Mouse (Mus musculus) brown adipose tissue, adult 24 weeks (tissue): ENCODE results near the gene Epb41l2. TPM values are rescaled to one million over a fixed set of nuclear protein-coding genes. Genes with fewer than 3 reads are reported as not detected.
A peak's percentile ranks its signal among the peaks of the same experiment; 100 is the strongest.

Experiments
- H3K27ac ChIP-seq: fragments of 200-500 bp; replicated peaks from 2 replicates; pipeline ENCODE4 v1.5.1; 2012; ENCODE audit warnings: low read depth, mild to moderate bottlenecking, low read length
- H3K4me1 ChIP-seq: fragments of 200-500 bp; 2 replicates; pipeline ENCODE4 v1.6.1; 2012; ENCODE audit warnings: low read length, mixed read lengths; ENCODE audit not compliant: control insufficient read depth, insufficient read depth, insufficient read length
- H3K4me3 ChIP-seq: fragments of 200-500 bp; 2 replicates; pipeline ENCODE4 v1.5.1; 2012; ENCODE audit warnings: low read depth, mild to moderate bottlenecking, low read length, moderate library complexity; ENCODE audit not compliant: insufficient read depth
- polyA plus RNA-seq: library from polyadenylated mRNA; stranded (reverse); fragments of >200 nt; gene quantifications from 2 replicates; pipeline ENCODE4 v1.2.4, GENCODE M21; 2012; ENCODE audit not compliant: missing spikeins, insufficient read depth, insufficient read length

Gene Epb41l2
- polyA plus RNA-seq, 1 experiment, result 148 TPM

GRCm38 (mm10) chr10:25503250-25503649 lies 143.7 kb downstream of the Epb41l2 start:
- Histone ChIP-seq H3K27ac (no peak overlapping the region), H3K4me1 (no peaks in the 10 kb centered on the region), H3K4me3 (no peak overlapping the region)

DNA sequence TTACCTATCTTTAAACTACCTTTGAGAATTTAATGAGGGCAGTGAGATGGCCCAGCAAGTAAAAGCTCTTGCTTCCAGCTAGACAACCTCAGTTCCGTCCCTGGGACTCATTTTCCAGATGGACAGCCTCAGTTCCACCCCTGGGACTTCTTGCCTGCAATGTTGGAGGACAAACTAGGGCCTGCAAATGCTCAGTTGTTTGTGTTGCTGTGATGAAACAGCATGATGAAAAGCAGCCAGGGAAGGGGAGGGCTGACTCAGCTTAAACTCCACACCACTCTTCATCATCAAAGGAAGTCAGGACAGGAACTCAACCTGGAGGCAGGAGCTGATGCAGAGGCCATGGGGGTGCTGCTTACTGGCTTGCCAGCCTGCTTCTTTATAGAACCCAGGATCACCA lies 154.2 kb downstream of the Epb41l2 start:
- H3K4me1 ChIP-seq, result no peaks in the 10 kb centered on the region
- no peak overlapping the region for H3K27ac ChIP-seq
- no peak overlapping the region for H3K4me3 ChIP-seq

- 0 out of 2 replicates have a peak overlapping the region, but pooled peaks have one; percentile 21 for H3K27ac ChIP-seq
- H3K4me3 ChIP-seq, result no peak overlapping the region
- H3K4me1 ChIP-seq, result 0 out of 2 replicates have a peak, but pooled peaks cover 3% of the 10 kb centered on the region
Observed at GRCm38 (mm10) chr10:25519954-25520353, 160.4 kb downstream of the Epb41l2 start.

DNA sequence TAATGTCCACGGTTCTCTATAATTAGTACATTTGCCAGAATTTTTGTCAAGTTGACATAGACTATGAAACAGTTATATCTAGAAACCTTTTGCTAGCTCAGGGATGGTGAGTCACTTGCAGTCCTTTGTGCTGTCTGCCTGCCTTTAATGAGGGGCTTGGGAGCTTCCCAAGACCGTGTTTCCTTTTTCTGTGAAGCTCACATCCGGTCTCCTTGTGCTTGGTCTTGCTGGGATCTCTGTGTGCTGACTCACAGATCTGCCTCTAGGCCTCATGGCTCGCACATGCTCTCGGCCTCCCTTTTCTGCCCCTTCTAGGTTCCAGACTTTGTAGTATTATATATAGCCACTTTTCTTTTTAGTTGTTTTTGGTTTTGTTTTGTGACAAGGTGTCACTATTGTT lies 160.8 kb downstream of the Epb41l2 start:
- Histone ChIP-seq H3K4me1 (0 out of 2 replicates have a peak, but pooled peaks cover 3% of the 10 kb centered on the region), H3K27ac (no peak overlapping the region), H3K4me3 (no peak overlapping the region)

- Histone ChIP-seq H3K4me3 (no peak overlapping the region), H3K27ac (no peak overlapping the region), H3K4me1 (peaks cover 6% of the 10 kb centered on the region; the same call in 1 of the 2 replicates)
Observed at GRCm38 (mm10) chr10:25523727-25524126, 164.1 kb downstream of the Epb41l2 start.

DNA sequence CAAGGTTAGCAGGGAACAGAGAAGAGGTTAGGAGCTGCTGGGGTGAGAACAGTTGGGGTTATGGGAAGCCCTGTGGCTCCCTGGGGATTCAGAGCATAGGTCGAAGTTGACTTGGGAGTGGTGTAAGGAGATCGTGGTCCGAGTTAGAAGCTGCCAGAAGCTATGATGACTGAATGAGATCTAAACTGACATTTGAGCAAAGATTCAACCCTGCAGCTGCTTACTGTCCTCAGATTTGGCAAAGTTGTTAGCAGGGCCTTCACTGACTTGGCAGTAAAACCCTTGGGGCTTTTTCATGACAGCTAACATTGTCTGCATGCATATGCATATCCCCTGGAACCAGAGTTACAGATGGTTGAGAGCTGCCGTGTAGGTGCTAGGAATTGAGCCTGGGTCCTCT lies 166.6 kb downstream of the Epb41l2 start:
- Histone ChIP-seq H3K4me1 (peaks cover 3% of the 10 kb centered on the region; the same call in 1 of the 2 replicates), H3K27ac (no peak overlapping the region), H3K4me3 (no peak overlapping the region)

- no peak overlapping the region for H3K4me3 ChIP-seq
- H3K27ac ChIP-seq, result 0 out of 2 replicates have a peak overlapping the region, but pooled peaks have one; percentile 27
- H3K4me1 ChIP-seq, result peaks cover 3% of the 10 kb centered on the region; the same call in 1 of the 2 replicates
Observed at GRCm38 (mm10) chr10:25526622-25527021, 167.0 kb downstream of the Epb41l2 start.

DNA sequence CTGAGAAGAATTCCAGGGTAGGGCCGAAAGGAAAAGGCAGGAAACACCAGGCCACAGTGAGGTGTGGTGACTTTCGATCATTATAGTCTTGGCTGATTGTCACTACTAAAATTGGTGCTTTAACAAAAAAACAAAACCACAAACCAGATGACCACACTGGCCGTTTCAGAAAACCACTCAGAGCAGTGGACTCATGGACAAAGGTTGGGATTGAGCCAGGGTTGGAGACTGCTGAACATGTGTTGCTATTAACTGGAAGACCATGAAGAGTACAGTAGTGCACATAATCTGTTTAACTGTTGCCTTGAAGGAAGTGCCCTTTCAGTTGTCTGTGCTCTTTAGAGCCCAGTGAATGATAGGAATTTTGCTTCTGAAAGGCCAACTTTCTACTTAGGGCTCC lies 167.5 kb downstream of the Epb41l2 start:
- Histone ChIP-seq H3K27ac (peak overlapping the region; percentile 27; the same call in 1 of the 2 replicates), H3K4me1 (peaks cover 3% of the 10 kb centered on the region; the same call in 1 of the 2 replicates), H3K4me3 (no peak overlapping the region)

DNA sequence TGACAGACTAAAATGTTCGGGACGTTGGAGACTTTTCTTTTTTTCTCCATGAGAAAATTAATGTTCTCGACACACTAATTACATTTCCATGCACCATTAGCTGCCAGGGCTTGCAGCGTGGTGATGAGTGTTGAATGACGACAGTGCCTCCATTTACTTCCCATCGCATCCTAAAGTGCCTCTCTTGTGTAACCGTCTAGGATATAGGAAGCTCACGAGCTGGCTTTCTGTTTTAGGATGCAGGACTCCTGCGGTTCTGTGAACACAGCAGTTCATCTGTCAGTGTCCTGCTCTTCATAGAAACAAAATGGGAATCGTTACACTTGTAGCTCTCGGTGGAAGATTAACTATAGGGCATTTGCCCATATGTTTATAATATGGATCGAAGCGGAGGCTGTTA lies 171.7 kb downstream of the Epb41l2 start:
- H3K4me3 ChIP-seq, result no peak overlapping the region
- peaks cover 3% of the 10 kb centered on the region; the same call in 1 of the 2 replicates for H3K4me1 ChIP-seq
- no peak overlapping the region for H3K27ac ChIP-seq

DNA sequence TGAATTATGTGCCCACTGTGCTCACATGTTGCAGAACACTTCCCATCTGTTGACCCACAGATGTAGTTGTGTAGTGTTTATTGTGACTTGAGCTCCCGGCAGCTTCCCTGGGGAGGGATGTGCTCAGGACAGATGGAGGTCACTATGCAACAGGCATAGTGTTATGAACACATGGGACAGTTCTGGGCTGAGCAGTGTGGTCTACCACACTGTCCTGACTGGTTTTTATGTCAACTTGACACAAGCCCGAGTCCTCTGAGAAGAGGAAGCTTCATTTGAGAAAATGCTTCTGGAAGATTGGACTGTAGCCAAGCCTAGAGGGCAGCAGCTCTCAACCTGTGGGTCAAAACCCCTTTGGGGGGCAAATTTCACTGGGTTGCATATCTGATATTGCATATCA lies 173.5 kb downstream of the Epb41l2 start:
- no peak overlapping the region for H3K27ac ChIP-seq
- no peaks in the 10 kb centered on the region for H3K4me1 ChIP-seq
- H3K4me3 ChIP-seq, result no peak overlapping the region

GRCm38 (mm10) chr10:25533513-25534246 lies 174.1 kb downstream of the Epb41l2 start:
- H3K27ac ChIP-seq, result no peak overlapping the region
- no peak overlapping the region for H3K4me3 ChIP-seq

GRCm38 (mm10) chr10:25534467-25534866 lies 174.9 kb downstream of the Epb41l2 start:
- Histone ChIP-seq H3K4me1 (no peaks in the 10 kb centered on the region), H3K4me3 (no peak overlapping the region), H3K27ac (no peak overlapping the region)

More at GRCm38 (mm10) chr10:25533513-25534246, 174.1 kb downstream of the Epb41l2 start:
- H3K4me1 ChIP-seq, result no peaks in the 10 kb centered on the region

GRCm38 (mm10) chr10:25535891-25536331 lies 176.3 kb downstream of the Epb41l2 start, which contains the start of gene Smlr1:
Gene Smlr1 (minus strand): TSS chr10:25536267.
- Histone ChIP-seq H3K4me3 (no peak within 1 kb of the TSS), H3K27ac (no peak within 1 kb of the TSS), H3K4me1 (no peaks in the 10 kb centered on the region)

- Histone ChIP-seq H3K4me3 (no peak overlapping the region), H3K27ac (no peak overlapping the region), H3K4me1 (no peaks in the 10 kb centered on the region)
Observed at GRCm38 (mm10) chr10:25536621-25537020, 177.0 kb downstream of the Epb41l2 start.

GRCm38 (mm10) chr10:25538738-25539137 lies 179.1 kb downstream of the Epb41l2 start:
- H3K4me3 ChIP-seq, result no peak overlapping the region
- no peak overlapping the region for H3K27ac ChIP-seq
- H3K4me1 ChIP-seq, result no peaks in the 10 kb centered on the region
